Mouse (Mus musculus) ovary, postnatal 14 days (tissue): ENCODE data around the gene Cbarp.
A peak's percentile ranks its signal among the peaks of the same experiment; 100 is the strongest.

Experiments
- DNase-seq: peaks from one replicate; pipeline ENCODE4 v3.0.0; 2022; ENCODE audit warnings: low spot score

The Cbarp gene

DNA sequence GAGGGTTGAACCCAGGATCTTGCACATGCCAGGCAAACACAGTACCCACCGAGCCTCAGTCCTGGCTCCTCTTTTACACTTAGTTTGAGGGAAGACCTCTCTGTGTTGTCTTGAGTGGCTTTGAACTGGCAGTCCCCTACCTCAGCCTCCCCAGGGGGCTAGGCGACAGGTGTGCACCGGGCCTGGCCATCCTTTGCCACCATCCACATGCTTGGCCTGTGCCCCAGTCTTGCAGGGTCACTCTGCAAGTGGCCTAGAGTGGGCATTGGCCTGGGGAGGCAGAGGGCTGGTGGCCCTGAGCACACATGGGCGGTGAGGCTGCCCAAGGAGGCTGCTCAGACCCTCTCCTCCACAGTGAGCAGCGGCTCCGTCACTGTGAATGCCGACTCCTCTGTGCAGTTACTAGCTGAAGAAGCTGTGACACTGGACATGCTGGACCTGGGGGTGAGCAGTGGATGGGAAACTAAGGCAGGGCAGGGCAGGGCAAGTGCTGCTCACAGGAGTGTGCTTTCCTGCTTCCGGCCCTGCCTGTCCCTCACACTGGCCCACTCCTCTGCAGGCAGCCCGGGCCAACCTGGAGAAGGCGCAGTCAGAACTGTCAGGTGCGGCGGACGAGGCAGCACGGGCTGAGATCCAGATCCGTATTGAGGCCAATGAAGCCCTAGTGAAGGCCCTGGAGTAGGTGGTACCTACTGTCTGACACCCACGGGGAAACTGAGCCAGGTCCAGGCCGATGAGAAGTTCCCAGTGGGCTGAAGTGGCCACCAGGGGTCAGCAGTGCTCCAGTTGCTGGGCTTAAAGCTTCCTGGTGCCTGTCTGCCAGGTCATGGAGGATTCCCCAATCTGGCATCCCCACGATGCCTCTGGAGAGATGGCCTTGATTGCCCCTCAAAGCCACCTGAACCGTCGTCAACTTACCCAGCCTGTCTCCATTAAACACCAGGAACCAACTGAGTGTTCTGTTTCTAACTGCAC is 4.5 kb upstream of the Cbarp start:
- no peak for DNase-seq

DNA sequence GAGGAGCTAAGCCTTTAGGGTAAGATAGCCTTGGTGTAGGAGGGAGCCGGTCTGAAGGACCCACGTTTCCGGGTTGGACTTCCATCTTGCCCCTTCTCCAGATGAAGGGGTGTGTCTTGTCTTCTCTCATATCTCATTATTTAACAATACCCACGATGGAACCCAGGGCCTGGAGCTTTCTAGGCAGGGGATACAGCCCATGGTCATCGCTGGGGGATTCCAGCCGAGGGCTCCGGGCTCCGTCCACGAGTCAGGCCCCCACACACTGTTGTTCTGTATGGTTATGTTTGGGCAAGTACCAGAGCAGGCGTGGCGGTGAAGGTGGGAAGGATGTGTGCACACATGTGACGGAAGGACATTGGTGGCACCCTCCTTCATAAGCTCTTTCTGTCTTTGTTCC is 3.5 kb upstream of the Cbarp start:
- no peak for DNase-seq

DNA sequence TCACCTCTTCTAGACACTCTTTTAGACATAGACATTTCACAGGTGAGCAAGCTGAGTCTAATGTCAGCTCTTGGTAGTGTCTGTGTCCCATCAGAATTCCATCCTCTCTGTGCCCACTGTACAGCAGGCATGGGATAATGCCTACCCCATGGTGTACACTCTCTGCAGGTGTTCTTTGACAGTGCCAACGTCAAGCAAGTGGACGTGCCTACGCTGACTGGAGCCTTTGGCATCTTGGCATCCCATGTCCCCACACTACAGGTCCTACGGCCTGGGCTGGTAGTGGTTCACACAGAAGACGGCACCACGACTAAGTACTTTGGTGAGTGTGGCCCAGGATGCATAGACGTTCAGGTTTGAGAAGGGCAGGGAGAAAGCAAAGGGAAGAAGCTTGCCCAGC is 3.0 kb upstream of the Cbarp start:
- DNase-seq, result no peak

DNA sequence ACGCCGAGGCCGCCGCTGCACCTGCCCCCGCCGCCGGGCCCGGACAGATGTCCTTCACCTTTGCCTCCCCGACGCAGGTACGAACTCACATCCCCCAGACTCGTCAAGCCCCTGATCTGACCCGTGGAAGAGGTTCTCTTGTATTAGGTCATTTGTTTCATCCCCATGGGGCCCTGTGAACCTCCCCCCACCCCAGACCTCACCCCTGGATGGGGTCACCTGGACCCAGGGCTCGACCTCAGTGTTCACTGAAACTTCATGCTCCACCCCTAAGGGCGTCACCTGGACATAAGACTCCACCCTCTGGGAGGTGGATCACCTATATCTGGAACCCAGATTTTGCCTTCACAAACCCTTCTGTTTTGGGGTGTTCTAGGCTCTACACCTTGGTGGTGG is 1.9 kb upstream of the Cbarp start:
- DNase-seq, result no peak

DNA sequence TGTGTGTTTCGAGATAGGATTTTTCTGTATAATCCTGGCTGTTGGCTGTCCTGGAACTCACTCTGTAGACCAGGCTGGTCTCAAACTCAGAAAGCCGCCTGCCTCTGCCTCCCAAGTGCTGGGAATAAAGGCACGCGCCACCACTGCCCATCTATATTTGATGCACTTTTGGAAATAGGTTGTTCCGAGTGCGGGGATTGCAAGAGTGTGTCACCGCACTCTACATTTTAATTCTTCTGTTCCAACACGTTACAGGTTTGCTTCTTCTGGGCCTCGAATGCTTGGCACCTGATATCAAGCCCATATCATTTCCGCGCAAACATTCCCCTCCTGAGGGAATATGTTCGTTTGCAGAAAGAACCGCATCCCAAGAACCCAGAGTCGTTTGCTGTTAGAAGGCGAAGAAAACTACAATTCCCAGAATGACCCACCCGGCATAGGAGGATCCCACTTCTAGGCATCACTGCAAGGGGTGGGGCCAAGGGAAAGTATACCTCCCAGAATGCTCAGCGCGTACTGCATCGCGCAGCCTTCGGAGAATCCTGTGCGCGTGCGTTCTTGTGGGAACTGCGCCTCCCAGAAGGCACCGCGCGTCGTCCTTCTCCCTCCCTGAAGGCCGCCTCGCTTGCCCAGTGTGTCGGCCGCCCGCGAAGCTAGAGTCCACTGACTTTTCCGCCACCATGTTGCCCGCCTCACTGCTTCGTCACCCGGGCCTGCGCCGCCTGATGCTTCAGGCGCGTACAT is 1.3 kb upstream of the Cbarp start:
- DNase-seq, result no peak

DNA sequence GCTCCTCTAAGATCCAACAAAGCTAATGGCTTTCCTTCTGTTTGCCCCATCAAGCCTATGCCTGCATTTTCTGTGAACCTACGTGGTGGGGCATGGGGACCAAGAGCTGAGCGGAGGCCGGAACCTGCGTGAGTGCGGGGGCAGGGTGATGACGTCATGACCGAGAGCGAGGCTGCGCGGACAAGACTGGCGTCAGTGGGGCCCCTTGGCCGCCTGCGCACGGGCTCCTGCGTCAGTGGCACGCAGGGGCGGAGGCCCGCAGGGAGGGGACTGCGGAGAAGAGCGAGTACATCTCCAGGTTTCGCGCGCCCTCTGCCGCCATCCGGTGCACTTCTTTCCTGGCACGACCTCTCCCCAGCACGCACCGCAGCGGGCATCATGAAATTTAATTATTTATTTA is 608 bp upstream of the Cbarp start:
- DNase-seq, result peak; percentile 88

DNA sequence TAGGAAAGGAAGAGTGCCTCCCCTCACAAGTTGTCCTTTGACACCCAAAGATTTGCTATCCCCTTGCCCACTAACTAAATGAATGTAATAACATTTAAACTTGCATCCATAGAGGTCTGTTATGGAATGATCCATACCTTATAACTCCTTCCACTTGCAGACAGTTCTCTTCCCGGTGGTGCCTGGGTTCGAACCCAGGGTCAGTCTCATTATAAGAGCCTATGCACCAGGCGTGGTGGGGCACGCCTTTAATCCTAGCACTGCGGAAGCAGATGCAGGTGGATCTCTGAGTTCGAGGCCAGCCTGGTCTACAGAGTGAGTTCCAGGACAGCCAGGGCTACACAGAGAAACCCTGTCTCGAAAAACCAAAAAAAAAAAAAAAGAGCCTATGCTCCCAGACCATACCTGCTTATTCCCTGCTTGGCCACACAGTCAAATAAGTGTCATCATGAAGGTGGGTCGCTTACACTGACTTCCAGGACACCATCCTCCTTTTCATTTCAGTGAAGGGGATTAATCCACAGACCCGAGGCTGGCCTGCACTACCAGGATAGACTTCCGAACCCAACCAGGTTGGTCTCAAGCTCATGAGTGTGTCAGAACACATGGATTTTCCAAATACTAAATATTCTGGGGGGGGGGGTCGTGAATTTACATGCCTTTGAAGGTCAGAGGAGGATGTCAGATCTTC is 515 bp downstream of the Cbarp start:
- no peak for DNase-seq

DNA sequence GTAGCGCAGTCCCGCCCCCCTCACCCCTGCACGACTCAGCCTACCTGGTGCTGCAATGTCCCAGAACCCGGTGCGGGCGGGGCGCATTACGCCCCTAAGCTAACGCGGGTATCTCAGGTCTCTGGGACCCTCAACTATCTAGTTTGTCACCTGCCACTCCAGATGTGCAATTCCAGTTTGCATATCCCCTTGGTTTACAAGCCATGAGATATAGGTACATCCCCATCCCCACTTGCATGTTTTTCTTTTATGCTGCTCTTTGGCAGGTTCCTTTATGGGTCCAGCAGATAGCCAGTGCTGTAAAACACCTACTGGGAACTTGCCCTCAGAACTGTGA is 1.2 kb downstream of the Cbarp start:
- no peak for DNase-seq

DNA sequence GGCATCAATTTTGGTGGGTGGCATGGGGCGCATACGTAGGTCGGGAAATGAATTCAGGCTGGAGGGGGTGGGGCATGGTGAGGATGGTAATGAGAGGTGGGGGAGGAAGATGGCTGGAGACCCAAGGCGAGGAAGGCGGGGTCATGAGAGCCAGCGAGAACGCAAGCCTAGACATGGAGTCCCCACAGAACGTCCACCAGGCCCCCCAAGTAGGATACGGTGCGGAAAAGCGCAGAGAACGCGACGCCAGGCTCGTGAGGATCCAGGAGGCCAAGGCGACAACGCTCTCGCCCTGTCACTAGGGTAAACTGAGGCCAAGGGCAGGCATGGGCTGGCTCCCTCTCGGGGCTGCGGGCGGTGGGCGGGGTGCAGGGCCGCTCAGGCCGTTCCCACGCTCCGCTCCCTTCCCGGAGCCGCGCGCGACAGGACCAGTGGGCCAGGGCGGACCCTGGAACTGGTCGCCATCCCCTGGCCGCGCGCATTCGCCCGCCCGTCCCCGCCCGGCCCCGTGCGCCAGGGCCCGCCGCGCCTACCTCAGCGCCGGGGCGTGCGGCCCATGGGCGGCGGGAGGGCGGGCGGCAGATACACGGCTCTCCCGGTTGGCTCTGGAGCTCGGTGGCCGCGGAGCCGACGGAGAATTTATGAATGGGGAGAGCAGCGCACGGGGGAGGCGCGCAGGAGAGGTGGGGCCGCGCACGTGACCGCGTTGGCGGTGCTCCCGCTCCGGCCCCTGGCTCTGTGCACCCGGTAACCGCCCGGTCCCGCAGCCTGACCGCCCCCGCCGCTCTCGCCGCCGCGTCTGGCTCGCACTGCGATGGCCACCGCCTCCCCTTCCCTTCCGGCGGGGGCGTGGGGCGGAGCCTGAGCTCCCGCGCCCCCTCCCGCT is 1.8 kb downstream of the Cbarp start, which contains the start of gene Atp5d:
Atp5d (plus strand) TSS at position 80 of the 886 bp plus-strand sequence.
- no peak for DNase-seq

DNA sequence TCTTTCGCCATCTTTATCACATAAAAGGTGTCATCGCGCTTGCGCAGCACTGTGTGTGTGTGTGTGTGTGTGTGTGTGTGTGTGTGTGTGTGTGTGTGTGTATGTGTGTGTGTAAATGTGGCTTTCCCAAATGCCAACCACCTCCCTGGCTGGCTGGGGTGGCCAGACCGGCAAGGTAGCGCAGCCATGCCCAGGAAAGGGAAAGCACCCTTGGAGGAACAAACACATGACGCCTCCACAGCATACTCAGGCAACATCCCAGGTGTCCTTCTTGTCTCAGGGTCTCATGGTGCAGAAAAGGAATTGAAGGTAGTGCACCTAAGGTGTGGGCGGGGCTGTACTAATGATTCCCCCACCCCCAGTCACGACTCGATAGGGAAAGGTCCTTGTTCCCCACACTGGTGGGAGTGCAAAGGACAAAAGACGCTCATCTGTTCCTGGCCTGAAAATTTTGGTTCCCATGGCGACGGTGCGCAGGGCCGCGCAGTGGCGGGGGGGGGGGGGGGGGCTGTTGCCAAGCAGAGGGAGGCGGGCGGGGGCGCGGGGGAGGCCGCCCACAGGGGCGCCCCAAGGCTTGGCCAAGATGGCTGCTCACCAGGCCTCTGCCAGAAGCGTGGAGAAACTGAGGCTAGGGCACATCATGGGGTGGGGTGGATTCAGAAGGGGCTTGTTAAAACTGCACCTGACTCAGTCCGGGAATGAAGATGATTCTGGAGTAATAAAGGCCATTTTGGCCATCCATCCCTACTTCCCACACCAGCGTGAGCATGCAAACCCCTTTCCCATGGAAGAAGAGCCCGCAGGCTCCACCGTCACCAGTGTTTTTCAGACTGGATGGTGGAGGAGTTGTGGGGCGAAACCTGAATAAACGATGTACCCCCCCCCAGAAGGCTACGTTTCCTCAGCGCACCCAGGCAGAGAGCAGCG is 2.7 kb downstream of the Cbarp start:
- no peak for DNase-seq

DNA sequence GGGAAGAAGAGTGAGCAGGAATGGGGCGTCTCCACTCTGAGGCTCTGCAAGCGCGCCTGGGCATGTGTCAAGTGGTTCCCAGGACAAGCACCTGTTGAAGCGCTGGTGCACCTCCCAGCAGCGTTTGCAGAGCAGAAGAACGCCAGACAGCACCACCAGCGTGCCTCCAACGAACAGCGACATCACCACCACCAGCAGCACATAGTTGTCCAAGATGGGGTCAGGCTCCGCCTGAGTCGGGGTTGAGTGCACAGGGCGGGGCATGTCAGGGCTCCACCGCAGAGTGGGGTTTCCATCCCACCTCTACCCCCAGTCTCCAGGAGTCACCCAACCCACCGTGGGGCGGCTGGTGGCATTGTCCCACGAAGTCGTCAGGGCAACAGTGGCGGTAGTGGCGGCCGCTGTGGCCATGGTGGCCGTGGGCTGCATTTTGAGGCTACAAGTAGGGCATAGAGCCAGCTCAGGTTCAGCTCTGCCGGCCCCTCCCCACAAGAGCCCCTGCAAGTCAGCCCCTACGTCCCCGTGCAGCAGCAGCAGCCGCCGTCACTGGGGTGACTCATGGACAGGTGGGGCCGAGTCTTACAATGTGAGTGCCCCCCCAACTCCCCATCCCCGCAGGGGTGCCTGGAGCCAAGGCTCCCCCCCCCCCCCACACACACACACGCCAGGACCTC is 3.5 kb downstream of the Cbarp start:
- DNase-seq, result no peak

DNA sequence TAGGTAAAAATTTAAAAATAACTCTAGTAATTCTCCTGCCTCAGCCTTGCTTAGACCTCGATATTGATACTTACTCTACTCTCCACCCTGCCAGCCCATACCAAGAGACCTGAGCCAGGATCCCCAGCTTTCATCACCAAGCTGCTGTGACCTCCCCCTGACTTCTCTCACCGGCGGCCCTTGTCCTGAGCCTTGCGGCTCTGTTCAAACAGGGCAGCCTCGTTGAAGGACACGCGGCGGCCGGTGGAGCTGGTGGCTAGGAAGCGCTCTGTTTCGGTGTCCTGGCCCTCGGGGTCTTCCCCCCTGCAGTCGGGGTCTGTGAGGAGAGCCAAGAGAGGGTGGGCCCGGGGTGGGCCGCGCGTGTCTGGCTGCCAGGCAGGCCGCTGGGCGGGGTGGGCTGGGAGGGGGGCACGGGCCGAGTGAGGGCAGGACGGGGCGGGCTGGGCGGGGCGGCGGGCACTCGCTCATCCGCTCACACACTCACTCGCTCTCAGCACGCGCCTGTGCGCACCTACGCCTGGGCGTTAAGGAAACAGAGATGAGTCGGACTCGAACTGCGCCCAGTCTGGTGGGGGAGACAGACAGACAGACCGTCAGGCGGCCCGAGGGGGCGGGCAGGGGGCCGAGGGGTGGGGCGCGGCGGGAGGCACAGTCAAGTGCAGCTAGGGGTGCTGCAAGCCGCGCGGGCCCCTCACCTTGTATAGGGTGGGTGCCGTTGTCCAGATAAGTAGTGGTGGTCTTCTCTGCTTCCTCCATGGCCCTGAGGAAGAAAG is 4.3 kb downstream of the Cbarp start:
- no peak for DNase-seq

DNA sequence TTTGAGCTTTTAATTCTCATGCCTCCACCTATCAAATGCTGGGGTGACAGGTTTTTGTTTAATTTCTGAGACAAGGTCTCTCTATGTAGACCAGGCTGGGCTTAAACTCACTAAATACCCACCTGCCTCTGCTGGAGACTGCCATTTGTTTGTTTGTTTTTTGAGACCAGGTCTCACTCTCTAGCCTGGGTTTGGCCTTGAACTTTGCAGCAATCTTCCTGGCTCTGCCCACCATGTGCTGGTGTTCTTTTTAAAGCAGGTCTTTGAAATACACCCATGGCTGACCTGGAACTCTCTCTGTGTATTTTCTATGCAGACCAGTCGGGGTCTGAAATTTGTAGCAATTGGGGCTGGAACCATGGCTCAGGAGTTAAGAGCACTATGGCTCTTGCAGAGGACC is 5.0 kb downstream of the Cbarp start:
- DNase-seq, result no peak

DNA sequence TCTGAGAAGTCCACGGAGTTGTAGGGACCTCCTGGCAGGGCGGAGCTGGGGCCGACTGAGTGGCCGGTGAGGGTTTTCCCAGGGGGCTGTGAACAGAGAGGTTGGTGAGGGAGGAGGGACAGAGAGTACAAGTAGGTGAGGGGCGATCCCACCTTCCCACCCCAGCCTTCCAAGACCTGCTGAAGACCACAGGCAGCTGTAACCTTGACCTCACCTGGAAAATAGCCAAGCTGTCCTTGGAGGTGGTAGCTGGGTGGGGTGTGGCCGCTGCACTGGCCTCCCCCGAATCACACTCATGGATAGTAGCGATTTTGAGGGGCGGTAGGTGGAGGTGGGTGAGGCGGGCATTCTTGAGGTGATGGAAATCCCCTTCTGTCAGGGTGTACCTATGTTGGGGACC is 5.5 kb downstream of the Cbarp start:
- no peak for DNase-seq

DNA sequence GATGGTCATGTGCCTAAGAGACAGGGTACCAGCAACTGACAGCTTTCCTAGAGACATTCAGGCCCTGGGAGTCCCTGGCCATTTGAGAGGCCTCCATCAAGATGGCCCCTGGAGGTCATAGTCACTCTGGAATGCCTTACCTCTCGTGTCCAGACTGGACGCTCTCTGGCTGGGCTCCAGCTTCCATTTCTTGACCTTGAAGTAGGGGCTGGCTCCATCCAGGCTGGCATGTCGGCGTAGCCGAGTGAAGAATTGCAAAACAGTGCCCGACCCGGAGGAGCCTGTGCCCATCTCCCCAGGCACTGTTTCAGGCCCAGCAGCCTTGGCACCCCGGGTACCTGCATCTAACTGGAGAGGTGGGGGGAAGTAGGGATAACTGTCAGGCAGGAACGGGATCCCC is 6.2 kb downstream of the Cbarp start:
- DNase-seq, result no peak

DNA sequence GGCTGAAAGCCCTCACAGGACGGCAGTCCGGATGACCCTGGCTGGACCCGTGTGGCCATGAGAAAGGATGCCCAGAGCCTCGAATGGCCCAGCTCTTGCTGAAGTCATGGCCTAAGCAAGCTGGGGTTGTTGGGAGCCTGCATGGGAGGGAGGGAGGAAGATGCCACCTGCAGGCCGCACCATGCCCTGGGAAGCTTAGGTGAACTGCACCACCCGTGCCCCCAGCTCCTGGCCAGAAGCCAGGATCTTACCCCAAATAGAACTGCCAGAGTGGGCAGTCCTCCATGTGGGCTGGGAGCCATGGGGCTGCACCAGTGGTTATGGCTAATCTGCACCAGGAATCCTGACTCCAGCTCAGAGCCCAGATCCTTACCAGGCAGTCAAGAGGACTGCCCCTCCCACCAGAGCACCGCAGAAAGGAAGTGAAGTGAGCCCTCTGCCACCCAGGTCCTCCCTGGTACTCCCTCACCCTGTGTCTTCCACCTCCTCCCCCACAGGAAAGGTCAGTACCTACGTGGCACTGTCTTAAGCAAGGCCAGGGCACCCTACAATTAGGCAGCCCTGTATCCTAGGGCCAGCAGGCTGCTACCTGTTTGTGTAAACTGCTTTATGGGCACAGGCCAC is 7.3 kb downstream of the Cbarp start:
- no peak for DNase-seq

DNA sequence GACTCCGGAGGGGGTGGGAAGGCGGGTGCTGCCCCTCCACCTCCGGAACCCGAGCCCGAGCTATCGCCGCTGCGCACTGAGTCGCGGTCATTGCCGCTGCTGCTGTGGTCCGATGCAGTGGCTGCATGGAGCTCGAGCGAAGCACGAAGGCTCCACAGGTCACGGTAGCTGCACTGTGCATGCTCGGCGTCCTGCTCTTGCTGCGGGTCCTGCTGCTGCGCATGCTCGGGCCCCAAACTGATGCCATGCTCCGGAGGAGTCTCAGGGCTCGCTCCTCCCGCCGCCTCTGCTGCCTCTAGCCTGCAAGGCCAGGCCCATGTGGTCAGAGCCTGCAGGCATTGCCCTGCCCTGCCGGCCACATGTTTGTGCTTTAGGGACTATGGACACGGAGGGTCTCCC is 8.7 kb downstream of the Cbarp start:
- no peak for DNase-seq

DNA sequence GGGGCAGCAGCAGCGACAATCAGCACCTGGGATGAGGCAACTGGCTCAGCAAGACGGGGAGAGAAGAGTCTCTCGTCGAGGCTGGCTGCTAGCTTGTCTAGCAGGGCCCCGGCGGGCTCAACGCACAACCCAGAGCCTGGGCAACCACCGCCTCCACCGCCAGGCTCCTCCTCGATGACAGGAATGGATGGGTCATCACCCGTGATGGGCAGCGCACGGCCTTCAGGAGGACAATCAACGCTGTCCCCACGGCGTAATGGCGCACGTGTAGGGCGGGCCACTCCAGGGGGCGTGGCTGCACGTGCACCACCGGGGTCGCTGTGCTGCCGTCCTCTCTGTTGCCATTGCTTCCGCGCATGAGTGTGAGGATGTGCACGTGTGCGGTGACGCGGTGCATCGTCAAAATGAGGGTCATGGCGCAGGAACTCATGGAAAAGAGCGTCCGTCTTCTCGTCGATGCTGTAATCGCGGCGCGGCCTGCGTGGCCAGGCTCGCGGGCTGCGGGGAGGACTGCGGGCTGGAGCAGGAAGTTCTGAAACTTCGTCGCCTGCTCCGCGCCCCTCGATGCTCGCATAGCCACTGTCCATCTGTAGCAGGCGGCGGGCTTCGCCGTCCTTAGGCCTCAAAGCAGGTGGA is 9.2 kb downstream of the Cbarp start:
- no peak for DNase-seq
